14 mouse cellular contexts compared by ENCODE assay signal in genomic region chr3:34485345-34486223, GRCm38 (mm10).
A peak's percentile ranks its signal among the peaks of the same experiment; 100 is the strongest.
DNase-seq lines count a peak whose midpoint lies in the region; ATAC-seq lines count a peak whose summit lies in the region.
"Had no signal": no experiment of that assay in that cellular context is flagged by ENCODE, and none has a peak within 500 bp of the region (broad histone marks: within the 10 kb centered on the region; RNA-seq: fewer than 3 reads in every experiment).

No protein-coding gene starts in this region.

- 40% methylated on average over 15 of the region's 15 CpGs for WGBS in midbrain, embryonic 10.5 days
- 40% methylated on average over 15 of the region's 15 CpGs for WGBS in midbrain, embryonic 13.5 days
- 23% methylated on average over 15 of the region's 15 CpGs for WGBS in intestine, embryonic 16.5 days
- WGBS in stomach, embryonic 14.5 days = 33% methylated on average over 15 of the region's 15 CpGs
- 48% methylated on average over 15 of the region's 15 CpGs for WGBS in forebrain, embryonic 16.5 days

- no peaks in the 10 kb centered on the region for H3K36me3 ChIP-seq in midbrain, embryonic 10.5 days
- no peaks in the 10 kb centered on the region for H3K36me3 ChIP-seq in midbrain, embryonic 13.5 days
- no peaks in the 10 kb centered on the region for H3K36me3 ChIP-seq in intestine, embryonic 16.5 days (ENCODE audit: control insufficient read depth, insufficient read depth, low read length)
- H3K36me3 ChIP-seq in stomach, embryonic 14.5 days (ENCODE audit: control insufficient read depth, insufficient read depth, low read length) = no peaks in the 10 kb centered on the region
- H3K36me3 ChIP-seq in forebrain, embryonic 16.5 days (ENCODE audit: control insufficient read depth, insufficient read depth) = no peaks in the 10 kb centered on the region
- H3K36me3 ChIP-seq: embryonic facial prominence, embryonic 13.5 days; heart, embryonic 12.5 days; hindbrain, embryonic 15.5 days; limb, embryonic 15.5 days had no signal

- peaks cover 51% of the 10 kb centered on the region for H3K4me1 ChIP-seq in midbrain, embryonic 10.5 days
- peaks cover 33% of the 10 kb centered on the region for H3K4me1 ChIP-seq in midbrain, embryonic 13.5 days (replicated peaks)
- 0 out of 2 replicates have a peak, but pooled peaks cover 3% of the 10 kb centered on the region for H3K4me1 ChIP-seq in intestine, embryonic 16.5 days (ENCODE audit: control insufficient read depth, insufficient read depth, low read length)
- H3K4me1 ChIP-seq in stomach, embryonic 14.5 days (ENCODE audit: control insufficient read depth, insufficient read depth, low read length) = no peaks in the 10 kb centered on the region
- H3K4me1 ChIP-seq in forebrain, embryonic 16.5 days (replicated peaks; ENCODE audit: control insufficient read depth, insufficient read depth, low read length) = peaks cover 17% of the 10 kb centered on the region
- H3K4me1 ChIP-seq: heart, embryonic 12.5 days had no signal

- no peak overlapping the region for H3K4me3 ChIP-seq in midbrain, embryonic 10.5 days
- H3K4me3 ChIP-seq in midbrain, embryonic 13.5 days (replicated peaks) = no peak overlapping the region
- H3K4me3 ChIP-seq in intestine, embryonic 16.5 days (ENCODE audit: low read length) = peak overlapping the region; percentile 16
- H3K4me3 ChIP-seq in stomach, embryonic 14.5 days (ENCODE audit: low read depth, low read length) = no peak overlapping the region
- no peak overlapping the region for H3K4me3 ChIP-seq in forebrain, embryonic 16.5 days (replicated peaks; ENCODE audit: low read length)
- H3K4me3 ChIP-seq: embryonic facial prominence, embryonic 13.5 days; heart, embryonic 12.5 days; hindbrain, embryonic 15.5 days; limb, embryonic 15.5 days had no signal

- H3K9ac ChIP-seq in midbrain, embryonic 13.5 days (replicated peaks) = no peak overlapping the region
- no peak overlapping the region for H3K9ac ChIP-seq in intestine, embryonic 16.5 days (ENCODE audit: low read depth, low read length)
- H3K9ac ChIP-seq in stomach, embryonic 14.5 days (replicated peaks; ENCODE audit: low read depth, low read length) = no peak overlapping the region
- no peak overlapping the region for H3K9ac ChIP-seq in forebrain, embryonic 16.5 days (replicated peaks; ENCODE audit: low read depth, low read length)
- H3K9ac ChIP-seq: embryonic facial prominence, embryonic 13.5 days; heart, embryonic 12.5 days; hindbrain, embryonic 15.5 days; limb, embryonic 15.5 days had no signal

- ATAC-seq in midbrain, embryonic 13.5 days = no peak
- ATAC-seq in intestine, embryonic 16.5 days = peak; percentile 80
- ATAC-seq in stomach, embryonic 14.5 days (ENCODE audit: insufficient number of reproducible peaks, insufficient read depth, low FRiP score, low read depth) = 0 out of 2 replicates have a peak, but pooled peaks have one; percentile 23
- ATAC-seq in erythroblast, adult 5-6 weeks (replicated peaks; ENCODE audit: low FRiP score, poor library complexity, severe bottlenecking) = no peak
- ATAC-seq in forebrain, embryonic 16.5 days = no peak

- no peak for DNase-seq in midbrain, embryonic 10.5 days (ENCODE audit: low spot score)
- DNase-seq in kidney, postnatal 14 days = peak; percentile 63
- no peak for DNase-seq in thymus, postnatal 25 days
- DNase-seq: adrenal gland, postnatal 36 days; cerebellum, adult 9-10 months had no signal

- H3K27me3 ChIP-seq in midbrain, embryonic 10.5 days (ENCODE audit: low read depth, poor library complexity, severe bottlenecking) = peaks cover 46% of the 10 kb centered on the region
- H3K27me3 ChIP-seq in midbrain, embryonic 13.5 days = peaks cover 23% of the 10 kb centered on the region
- no peaks in the 10 kb centered on the region for H3K27me3 ChIP-seq in intestine, embryonic 16.5 days (replicated peaks; ENCODE audit: control insufficient read depth, insufficient read depth, low read length)
- H3K27me3 ChIP-seq in stomach, embryonic 14.5 days (ENCODE audit: control insufficient read depth, insufficient read depth, low read length) = no peaks in the 10 kb centered on the region
- no peaks in the 10 kb centered on the region for H3K27me3 ChIP-seq in forebrain, embryonic 16.5 days (replicated peaks; ENCODE audit: control insufficient read depth, insufficient read depth, low read length)
- H3K27me3 ChIP-seq: hindbrain, embryonic 15.5 days had no signal

- H3K4me2 ChIP-seq in midbrain, embryonic 13.5 days (replicated peaks) = no peak overlapping the region
- H3K4me2 ChIP-seq in intestine, embryonic 16.5 days (ENCODE audit: low read depth, low read length) = peak overlapping the region; percentile 38
- H3K4me2 ChIP-seq in stomach, embryonic 14.5 days (replicated peaks; ENCODE audit: low read depth, low read length) = 0 out of 2 replicates have a peak overlapping the region, but pooled peaks have one; percentile 7
- H3K4me2 ChIP-seq in forebrain, embryonic 16.5 days (ENCODE audit: low read length) = no peak overlapping the region
- H3K4me2 ChIP-seq: embryonic facial prominence, embryonic 13.5 days; heart, embryonic 12.5 days; hindbrain, embryonic 15.5 days; limb, embryonic 15.5 days had no signal

- no peaks in the 10 kb centered on the region for H3K9me3 ChIP-seq in midbrain, embryonic 10.5 days (replicated peaks)
- no peaks in the 10 kb centered on the region for H3K9me3 ChIP-seq in midbrain, embryonic 13.5 days
- no peaks in the 10 kb centered on the region for H3K9me3 ChIP-seq in intestine, embryonic 16.5 days (ENCODE audit: control insufficient read depth, low read length)
- H3K9me3 ChIP-seq in stomach, embryonic 14.5 days (ENCODE audit: control insufficient read depth, low read depth, low read length) = no peaks in the 10 kb centered on the region
- H3K9me3 ChIP-seq in forebrain, embryonic 16.5 days (ENCODE audit: control insufficient read depth, low read length) = no peaks in the 10 kb centered on the region
- H3K9me3 ChIP-seq: embryonic facial prominence, embryonic 13.5 days; heart, embryonic 12.5 days; hindbrain, embryonic 15.5 days; limb, embryonic 15.5 days had no signal

- H3K27ac ChIP-seq in midbrain, embryonic 10.5 days (replicated peaks) = peak overlapping the region; percentile 69
- no peak overlapping the region for H3K27ac ChIP-seq in midbrain, embryonic 13.5 days
- no peak overlapping the region for H3K27ac ChIP-seq in intestine, embryonic 16.5 days (ENCODE audit: low read length)
- H3K27ac ChIP-seq in stomach, embryonic 14.5 days (ENCODE audit: low read length) = no peak overlapping the region
- no peak overlapping the region for H3K27ac ChIP-seq in forebrain, embryonic 16.5 days (ENCODE audit: low read length)
- H3K27ac ChIP-seq: embryonic facial prominence, embryonic 13.5 days; hindbrain, embryonic 15.5 days; limb, embryonic 15.5 days had no signal

Comparison
In these comparisons a context has a peak if more than half of its experiments do, and no peak if none do; other contexts are left out.
1. ATAC-seq: peak in intestine, embryonic 16.5 days (single experiment) and stomach, embryonic 14.5 days (single experiment); none in midbrain, embryonic 13.5 days (single experiment), erythroblast, adult 5-6 weeks (single experiment) and forebrain, embryonic 16.5 days (single experiment).
2. H3K4me2 ChIP-seq: peak in intestine, embryonic 16.5 days (single experiment) and stomach, embryonic 14.5 days (single experiment); none in midbrain, embryonic 13.5 days (single experiment) and forebrain, embryonic 16.5 days (single experiment).